Mouse (Mus musculus): ENCODE data around the gene Ogfr. TPM values are rescaled to one million over a fixed set of nuclear protein-coding genes. Genes with fewer than 3 reads are reported as not detected.

Ogfr gene
- polyA plus RNA-seq, 1 experiment from 2014 or later = 88.4 TPM

GRCm38 (mm10) chr2:180588736-180589122 lies 316 bp upstream of the Ogfr start:
- ATAC-seq (ENCODE audit: low FRiP score) (no peak; the same call in 1 of the 2 replicates), DNase-seq (ENCODE audit: low spot score) (no peak)
- H3K27me3 ChIP-seq (ENCODE audit: control insufficient read depth, insufficient read depth, low read length) = no peaks in the 10 kb centered on the region
- peak overlapping the region; percentile 75 for H3K4me3 ChIP-seq (replicated peaks; ENCODE audit: low read length)
- H3K4me1 ChIP-seq (replicated peaks; ENCODE audit: control insufficient read depth, insufficient read depth, low read length) = peaks cover 18% of the 10 kb centered on the region
- H3K27ac ChIP-seq = peak overlapping the region; percentile 93
- WGBS = 49% methylated on average over 6 of the region's 6 CpGs
- H3K9me3 ChIP-seq (ENCODE audit: control insufficient read depth, low read length) = no peaks in the 10 kb centered on the region
- H3K4me2 ChIP-seq (replicated peaks) = peak overlapping the region; percentile 84
- peak overlapping the region; percentile 88 for H3K9ac ChIP-seq
- H3K36me3 ChIP-seq (replicated peaks; ENCODE audit: control insufficient read depth, insufficient read depth) = peaks cover 62% of the 10 kb centered on the region

- no peak for DNase-seq (ENCODE audit: low spot score)
- 49% methylated on average over 4 of the region's 4 CpGs for WGBS
- Histone ChIP-seq H3K4me2 (replicated peaks) (peak within 1 kb of the TSS; percentile 61), H3K4me3 (replicated peaks; ENCODE audit: low read length) (peak within 1 kb of the TSS; percentile 33), H3K36me3 (replicated peaks; ENCODE audit: control insufficient read depth, insufficient read depth) (peaks cover 39% of the 10 kb centered on the region), H3K9ac (peak within 1 kb of the TSS; percentile 58), H3K27me3 (ENCODE audit: control insufficient read depth, insufficient read depth, low read length) (0 out of 2 replicates have a peak, but pooled peaks cover 3% of the 10 kb centered on the region), H3K27ac (peak within 1 kb of the TSS; percentile 49; the same call in 1 of the 2 replicates), H3K9me3 (ENCODE audit: control insufficient read depth, low read length) (no peaks in the 10 kb centered on the region), H3K4me1 (replicated peaks; ENCODE audit: control insufficient read depth, insufficient read depth, low read length) (peaks cover 30% of the 10 kb centered on the region)
- ATAC-seq (ENCODE audit: low FRiP score) = no peak
Measured at GRCm38 (mm10) chr2:180597490-180597889, 8.4 kb downstream of the Ogfr start, which contains the start of gene Col9a3. Gene Col9a3, plus strand, starts transcription at chr2:180597790.

GRCm38 (mm10) chr2:180598157-180598705 lies 9.2 kb downstream of the Ogfr start:
- Histone ChIP-seq H3K9me3 (ENCODE audit: control insufficient read depth, low read length) (no peaks in the 10 kb centered on the region), H3K36me3 (replicated peaks; ENCODE audit: control insufficient read depth, insufficient read depth) (peaks cover 32% of the 10 kb centered on the region), H3K4me3 (replicated peaks; ENCODE audit: low read length) (peak overlapping the region; percentile 33), H3K9ac (peak overlapping the region; percentile 58), H3K27ac (peak overlapping the region; percentile 49; the same call in 1 of the 2 replicates), H3K4me2 (replicated peaks) (peak overlapping the region; percentile 61), H3K27me3 (ENCODE audit: control insufficient read depth, insufficient read depth, low read length) (0 out of 2 replicates have a peak, but pooled peaks cover 3% of the 10 kb centered on the region), H3K4me1 (replicated peaks; ENCODE audit: control insufficient read depth, insufficient read depth, low read length) (peaks cover 30% of the 10 kb centered on the region)
- DNase-seq (ENCODE audit: low spot score) = peak; percentile 65
- 1% methylated on average over 39 of the region's 41 CpGs for WGBS
- ATAC-seq (ENCODE audit: low FRiP score) = peak; percentile 64

GRCm38 (mm10) chr2:180600569-180601021 lies 11.6 kb downstream of the Ogfr start:
- no peaks in the 10 kb centered on the region for H3K9me3 ChIP-seq (ENCODE audit: control insufficient read depth, low read length)
- H3K27me3 ChIP-seq (ENCODE audit: control insufficient read depth, insufficient read depth, low read length) = 0 out of 2 replicates have a peak, but pooled peaks cover 3% of the 10 kb centered on the region
- H3K36me3 ChIP-seq (replicated peaks; ENCODE audit: control insufficient read depth, insufficient read depth) = peaks cover 8% of the 10 kb centered on the region
- no peak overlapping the region for H3K4me2 ChIP-seq (replicated peaks)
- ATAC-seq (ENCODE audit: low FRiP score) = peak; percentile 57; the same call in 1 of the 2 replicates
- no peak overlapping the region for H3K4me3 ChIP-seq (replicated peaks; ENCODE audit: low read length)
- no peak overlapping the region for H3K9ac ChIP-seq
- H3K27ac ChIP-seq = peak overlapping the region; percentile 49
- 14% methylated on average over 9 of the region's 9 CpGs for WGBS
- peaks cover 30% of the 10 kb centered on the region for H3K4me1 ChIP-seq (replicated peaks; ENCODE audit: control insufficient read depth, insufficient read depth, low read length)
- DNase-seq (ENCODE audit: low spot score) = peak; percentile 69

GRCm38 (mm10) chr2:180604781-180605180 lies 15.7 kb downstream of the Ogfr start:
- no peaks in the 10 kb centered on the region for H3K9me3 ChIP-seq (ENCODE audit: control insufficient read depth, low read length)
- DNase-seq (ENCODE audit: low spot score) (no peak), ATAC-seq (ENCODE audit: low FRiP score) (no peak)
- no peak overlapping the region for H3K4me3 ChIP-seq (replicated peaks; ENCODE audit: low read length)
- 44% methylated on average over 6 of the region's 6 CpGs for WGBS
- peaks cover 14% of the 10 kb centered on the region for H3K4me1 ChIP-seq (replicated peaks; ENCODE audit: control insufficient read depth, insufficient read depth, low read length)
- H3K27me3 ChIP-seq (ENCODE audit: control insufficient read depth, insufficient read depth, low read length) = no peaks in the 10 kb centered on the region
- H3K36me3 ChIP-seq (replicated peaks; ENCODE audit: control insufficient read depth, insufficient read depth) = no peaks in the 10 kb centered on the region
- H3K27ac ChIP-seq = 0 out of 2 replicates have a peak overlapping the region, but pooled peaks have one; percentile 54
- H3K4me2 ChIP-seq (replicated peaks) = no peak overlapping the region
- no peak overlapping the region for H3K9ac ChIP-seq

- no peak overlapping the region for H3K27ac ChIP-seq
- H3K27me3 ChIP-seq (ENCODE audit: control insufficient read depth, insufficient read depth, low read length) = no peaks in the 10 kb centered on the region
- no peak overlapping the region for H3K4me3 ChIP-seq (replicated peaks; ENCODE audit: low read length)
- no peaks in the 10 kb centered on the region for H3K9me3 ChIP-seq (ENCODE audit: control insufficient read depth, low read length)
- H3K4me2 ChIP-seq (replicated peaks) = no peak overlapping the region
- no peak for ATAC-seq (ENCODE audit: low FRiP score)
- WGBS = 78% methylated on average over 4 of the region's 4 CpGs
- 0 out of 2 replicates have a peak, but pooled peaks cover 1% of the 10 kb centered on the region for H3K36me3 ChIP-seq (replicated peaks; ENCODE audit: control insufficient read depth, insufficient read depth)
- no peaks in the 10 kb centered on the region for H3K4me1 ChIP-seq (replicated peaks; ENCODE audit: control insufficient read depth, insufficient read depth, low read length)
- no peak overlapping the region for H3K9ac ChIP-seq
- no peak for DNase-seq (ENCODE audit: low spot score)
Measured at GRCm38 (mm10) chr2:180610283-180610682, 21.2 kb downstream of the Ogfr start.

- no peak for DNase-seq (ENCODE audit: low spot score)
- 0 out of 2 replicates have a peak, but pooled peaks cover 3% of the 10 kb centered on the region for H3K36me3 ChIP-seq (replicated peaks; ENCODE audit: control insufficient read depth, insufficient read depth)
Measured at GRCm38 (mm10) chr2:180611882-180612281, 22.8 kb downstream of the Ogfr start.

GRCm38 (mm10) chr2:180641576-180642554 lies 52.8 kb downstream of the Ogfr start:
- peak overlapping the region; percentile 46 for H3K4me2 ChIP-seq (replicated peaks)
- peaks cover 18% of the 10 kb centered on the region for H3K9me3 ChIP-seq (ENCODE audit: control insufficient read depth, low read length)
- H3K36me3 ChIP-seq (replicated peaks; ENCODE audit: control insufficient read depth, insufficient read depth) = no peaks in the 10 kb centered on the region
- H3K9ac ChIP-seq = no peak overlapping the region
- no peak overlapping the region for H3K27ac ChIP-seq
- peaks cover 52% of the 10 kb centered on the region for H3K27me3 ChIP-seq (ENCODE audit: control insufficient read depth, insufficient read depth, low read length)
- ATAC-seq (ENCODE audit: low FRiP score) = 0 out of 2 replicates have a peak, but pooled peaks have one; percentile 37
- no peaks in the 10 kb centered on the region for H3K4me1 ChIP-seq (replicated peaks; ENCODE audit: control insufficient read depth, insufficient read depth, low read length)
- 2% methylated on average over 77 of the region's 112 CpGs for WGBS
- peak overlapping the region; percentile 33 for H3K4me3 ChIP-seq (replicated peaks; ENCODE audit: low read length)
- no peak for DNase-seq (ENCODE audit: low spot score)

More at GRCm38 (mm10) chr2:180611882-180612281, 22.8 kb downstream of the Ogfr start:
- WGBS = 72% methylated on average over 2 of the region's 2 CpGs
- Histone ChIP-seq H3K4me2 (replicated peaks) (no peak overlapping the region), H3K9ac (no peak overlapping the region), H3K9me3 (ENCODE audit: control insufficient read depth, low read length) (no peaks in the 10 kb centered on the region), H3K4me3 (replicated peaks; ENCODE audit: low read length) (no peak overlapping the region), H3K27ac (no peak overlapping the region), H3K27me3 (ENCODE audit: control insufficient read depth, insufficient read depth, low read length) (no peaks in the 10 kb centered on the region), H3K4me1 (replicated peaks; ENCODE audit: control insufficient read depth, insufficient read depth, low read length) (no peaks in the 10 kb centered on the region)
- no peak for ATAC-seq (ENCODE audit: low FRiP score)
